9 mouse cellular contexts compared by ENCODE assay signal in the genomic region with DNA sequence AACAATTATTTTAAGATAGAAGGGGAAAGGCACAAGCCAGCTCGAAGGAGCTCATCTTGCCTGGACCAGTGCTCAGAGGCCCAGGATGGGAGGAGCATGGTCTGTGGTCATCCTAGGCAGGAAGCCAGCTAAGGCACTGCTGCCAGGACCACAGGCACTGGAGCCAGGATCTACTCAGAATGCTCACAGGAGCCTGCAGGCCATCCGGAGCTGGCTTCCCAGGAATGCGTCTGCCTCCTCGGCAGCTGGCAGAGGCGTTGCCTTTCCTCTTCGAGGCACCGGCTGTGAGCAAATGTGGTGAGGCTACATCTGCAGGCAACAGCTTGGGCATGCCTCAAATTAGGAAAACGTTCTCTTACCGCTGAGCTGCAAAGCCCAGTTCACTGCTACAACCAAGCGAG. TPM values are rescaled to one million over a fixed set of nuclear protein-coding genes. Genes with fewer than 3 reads are reported as not detected.
DNase-seq lines count a peak whose midpoint lies in the region; ATAC-seq and TF ChIP-seq lines count a peak whose summit lies in the region.
"Had no signal": no experiment of that assay in that cellular context is flagged by ENCODE, and none has a peak within 500 bp of the region (broad histone marks: within the 10 kb centered on the region; RNA-seq: fewer than 3 reads in every experiment).

No protein-coding gene starts in this region.

- H3K27me3 ChIP-seq in megakaryocyte, embryonic 14.5 days (replicated peaks): peaks cover 2% of the 10 kb centered on the region
- no peaks in the 10 kb centered on the region for H3K27me3 ChIP-seq in kidney, adult 2 months (replicated peaks; ENCODE audit: control insufficient read depth, insufficient read depth, low read length)
- no peaks in the 10 kb centered on the region for H3K27me3 ChIP-seq in limb, embryonic 10.5 days (ENCODE audit: low read depth, poor library complexity, severe bottlenecking)
- H3K27me3 ChIP-seq: neural tube, embryonic 12.5 days had no signal

- peak; percentile 87 to 90 for DNase-seq in cerebellum, adult 18-20 months
- peak; percentile 68 to 71 for DNase-seq in frontal cortex, postnatal 36 days (ENCODE audit: low spot score in 2 of 2)
- peak; percentile 91 for DNase-seq in kidney, adult 2 months
- DNase-seq in limb, embryonic 10.5 days (ENCODE audit: low spot score): peak; percentile 45
- DNase-seq in right cerebral cortex, adult 2 months (ENCODE audit: low spot score in 2 of 2): peak; percentile 69 to 73
- no peak for DNase-seq in spleen, postnatal 36 days (ENCODE audit: low spot score in 2 of 2)

- peaks cover 23% of the 10 kb centered on the region for H3K4me1 ChIP-seq in megakaryocyte, embryonic 14.5 days
- H3K4me1 ChIP-seq in kidney, adult 2 months (ENCODE audit: control insufficient read depth, insufficient read depth, low read length): no peaks in the 10 kb centered on the region; the same call in 1 of the 2 replicates
- H3K4me1 ChIP-seq in limb, embryonic 10.5 days: peaks cover 9% of the 10 kb centered on the region
- H3K4me1 ChIP-seq: neural tube, embryonic 12.5 days had no signal

- peaks cover 17% of the 10 kb centered on the region for H3K9me3 ChIP-seq in megakaryocyte, embryonic 14.5 days
- H3K9me3 ChIP-seq in limb, embryonic 10.5 days (replicated peaks): no peaks in the 10 kb centered on the region
- H3K9me3 ChIP-seq: neural tube, embryonic 12.5 days had no signal

- no peak for ATAC-seq in megakaryocyte, adult 5-6 weeks (ENCODE audit: poor library complexity, severe bottlenecking)

- H3K4me3 ChIP-seq in megakaryocyte, embryonic 14.5 days (replicated peaks): peak overlapping the region; percentile 78
- no peak overlapping the region for H3K4me3 ChIP-seq in kidney, adult 2 months (ENCODE audit: insufficient read depth, low read depth, low read length)
- no peak overlapping the region for H3K4me3 ChIP-seq in limb, embryonic 10.5 days
- H3K4me3 ChIP-seq: neural tube, embryonic 12.5 days had no signal

- H3K27ac ChIP-seq in kidney, adult 2 months (ENCODE audit: insufficient read depth, low read depth, low read length): no peak overlapping the region
- H3K27ac ChIP-seq in limb, embryonic 10.5 days: 0 out of 2 replicates have a peak overlapping the region, but pooled peaks have one; percentile 37
- H3K27ac ChIP-seq: neural tube, embryonic 12.5 days had no signal

- 21% methylated on average over 10 of the region's 10 CpGs for WGBS in kidney, adult 2 months
- 47% methylated on average over 10 of the region's 10 CpGs for WGBS in limb, embryonic 10.5 days

- TF ChIP-seq CTCF in kidney, adult 2 months (conservative IDR thresholded peaks at IDR 0.05; ENCODE audit: insufficient read depth, insufficient read length, low read depth, low read length): no peak

- no peak for TF ChIP-seq POLR2A in kidney, adult 2 months (IDR thresholded peaks at IDR 0.05; ENCODE audit: low read depth, low read length)

- H3K36me3 ChIP-seq in megakaryocyte, embryonic 14.5 days (replicated peaks; ENCODE audit: low read length): no peaks in the 10 kb centered on the region
- H3K36me3 ChIP-seq in kidney, adult 2 months (ENCODE audit: control insufficient read depth, insufficient read depth, low read length): no peaks in the 10 kb centered on the region
- H3K36me3 ChIP-seq in limb, embryonic 10.5 days: no peaks in the 10 kb centered on the region
- H3K36me3 ChIP-seq: neural tube, embryonic 12.5 days had no signal

RNA-seq across cellular contexts. Expression of a gene that starts 37.8 kb away (rescaled TPM):
- polyA plus RNA-seq in megakaryocyte, embryonic 14.5 days (2012; ENCODE audit: insufficient read depth, low replicate concordance): 8.9 and 10.2 TPM in 2 replicates
- total RNA-seq in megakaryocyte, adult 5-6 weeks (2015): 28.7 and 30.0 TPM in 2 replicates
- total RNA-seq in megakaryocyte, adult 5-6 weeks (2017): 16.0 and 17.0 TPM in 2 replicates
- polyA plus RNA-seq in kidney, adult 2 months (2012; rRNA removed): 123 and 142 TPM in 2 replicates
- polyA plus RNA-seq in limb, embryonic 10.5 days (2016; fragmentation: Nextera tagmentation; extraction: Ambion mirVana): 3.0 and 3.6 TPM in 2 replicates

Comparison
In these comparisons a context has a peak if more than half of its experiments do, and no peak if none do; other contexts are left out.
1. DNase-seq: peak in cerebellum, adult 18-20 months (2 of 2), frontal cortex, postnatal 36 days (2 of 2), kidney, adult 2 months (single experiment), limb, embryonic 10.5 days (single experiment) and right cerebral cortex, adult 2 months (2 of 2); none in spleen, postnatal 36 days (0 of 2).
2. RNA of a gene that starts 37.8 kb away (polyA plus RNA-seq): 123 to 142 TPM in kidney, adult 2 months; 8.9 to 10.2 TPM in megakaryocyte, embryonic 14.5 days and 3.0 to 3.6 TPM in limb, embryonic 10.5 days; every median in the first group is over 10 times any median in the second.